Mouse (Mus musculus): Measurements from ENCODE around the gene Prnd. TPM values are rescaled to one million over a fixed set of nuclear protein-coding genes. Genes with fewer than 3 reads are reported as not detected.

Gene Prnd
- polyA plus RNA-seq (2017; shearing (Covaris generic)): under 1 TPM; 0.11 to 0.36 TPM

DNA sequence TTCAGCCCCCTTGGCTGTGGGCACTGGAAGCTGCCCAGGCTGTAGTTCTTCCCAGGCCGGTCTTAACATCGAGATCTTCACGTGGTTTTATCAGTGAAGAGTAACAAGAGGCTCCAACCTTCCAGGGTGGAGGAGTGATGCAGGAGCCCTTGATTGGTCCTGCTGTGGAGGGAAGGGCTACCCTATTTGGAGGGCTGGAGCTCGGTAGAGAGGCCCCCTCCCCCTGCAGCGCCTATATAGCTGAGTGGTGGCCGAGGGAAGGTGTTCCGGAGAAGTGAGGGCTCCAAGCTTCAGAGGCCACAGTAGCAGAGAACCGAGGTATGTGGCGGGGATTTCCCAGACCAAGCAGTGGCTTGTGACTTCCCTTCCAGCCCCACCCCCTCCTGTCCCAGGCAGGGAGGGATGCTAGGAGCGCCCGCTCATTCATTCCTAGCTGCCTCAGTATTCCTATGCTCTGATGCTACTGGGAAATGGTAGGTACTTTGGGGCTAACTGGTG is at the start of gene Prnd:
Gene Prnd, plus strand, starts transcription at position 264 of the 498 bp plus-strand sequence.
- peak; percentile 85 for ATAC-seq

DNA sequence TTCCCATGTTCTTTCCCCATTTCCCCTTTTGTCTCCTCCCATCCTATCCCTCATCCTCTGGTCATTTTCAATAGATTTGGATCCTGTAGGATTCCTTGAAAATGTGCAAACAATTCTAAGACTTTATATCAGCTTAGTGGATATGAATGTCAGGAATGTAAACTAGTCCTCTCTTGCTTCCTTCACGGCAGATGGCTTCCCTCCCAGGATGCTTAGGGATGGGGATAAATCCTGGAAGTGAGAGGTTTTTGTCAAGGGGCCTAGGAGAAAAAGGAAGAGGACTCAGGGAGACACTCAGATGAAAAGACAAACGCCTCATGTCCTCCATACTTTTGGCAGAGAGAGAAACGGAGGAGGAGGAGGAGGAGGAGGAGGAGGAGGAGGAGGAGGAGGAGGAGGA is 48.2 kb upstream of the Prnd start:
- no peak for ATAC-seq

DNA sequence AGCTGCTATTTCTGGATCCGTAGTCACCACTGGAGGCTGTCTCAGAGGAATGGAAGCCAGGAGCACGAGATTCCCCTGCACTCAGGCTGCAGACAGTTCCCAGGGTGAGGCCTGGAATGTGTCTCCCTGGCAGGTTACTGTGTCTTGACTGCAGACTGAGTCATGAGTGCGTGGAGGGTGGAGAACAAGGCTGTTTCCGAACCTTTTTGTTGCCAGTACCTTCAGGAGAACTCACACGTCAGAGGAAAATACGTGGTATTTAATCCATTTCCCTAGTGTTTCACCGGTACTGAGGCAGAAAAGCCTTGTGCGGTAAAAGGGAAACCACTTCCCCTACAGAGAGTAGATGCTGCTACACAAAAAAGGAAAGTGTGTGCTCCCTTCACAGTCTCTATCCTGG is 47.8 kb upstream of the Prnd start:
- peak; percentile 81 for ATAC-seq

DNA sequence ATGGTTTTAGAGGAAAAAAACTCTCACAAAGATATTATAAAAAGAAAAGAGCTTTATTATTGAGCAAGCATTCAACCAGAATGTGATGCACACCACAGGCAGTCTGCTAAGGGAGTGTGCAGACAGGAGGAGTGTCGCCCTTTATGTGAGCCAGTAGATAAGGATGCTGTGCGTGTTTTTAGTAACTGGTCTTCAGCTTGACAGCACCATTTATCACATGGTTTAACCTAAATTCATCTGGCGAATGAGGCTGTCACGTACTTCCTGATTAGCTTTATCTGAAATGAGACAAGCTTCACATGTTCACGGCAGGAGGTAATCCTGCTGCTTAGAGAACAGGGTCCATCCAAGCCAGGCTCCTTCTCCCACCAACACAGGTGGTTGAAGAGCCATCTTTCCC is 45.6 kb upstream of the Prnd start:
- no peak for ATAC-seq

DNA sequence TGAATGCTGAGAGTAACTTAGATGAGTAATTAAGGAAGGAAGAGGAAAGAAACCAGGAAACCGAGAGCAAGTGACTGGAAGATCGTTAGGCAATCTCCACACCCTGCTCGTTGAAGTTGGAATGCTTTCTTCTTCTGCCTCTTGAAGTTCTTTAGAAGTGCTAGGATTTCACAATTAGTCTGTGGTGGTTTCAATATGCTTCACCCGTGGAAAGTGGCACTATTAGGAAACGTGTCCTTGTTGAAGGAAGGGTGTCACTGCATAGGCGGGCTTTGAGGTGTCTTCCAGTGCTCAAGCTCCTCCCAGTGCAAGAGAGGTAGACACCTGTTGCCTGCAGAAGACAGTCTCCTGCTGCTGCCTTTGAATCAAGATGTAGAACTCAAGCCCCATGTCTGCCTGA is 44.9 kb upstream of the Prnd start:
- no peak for ATAC-seq

DNA sequence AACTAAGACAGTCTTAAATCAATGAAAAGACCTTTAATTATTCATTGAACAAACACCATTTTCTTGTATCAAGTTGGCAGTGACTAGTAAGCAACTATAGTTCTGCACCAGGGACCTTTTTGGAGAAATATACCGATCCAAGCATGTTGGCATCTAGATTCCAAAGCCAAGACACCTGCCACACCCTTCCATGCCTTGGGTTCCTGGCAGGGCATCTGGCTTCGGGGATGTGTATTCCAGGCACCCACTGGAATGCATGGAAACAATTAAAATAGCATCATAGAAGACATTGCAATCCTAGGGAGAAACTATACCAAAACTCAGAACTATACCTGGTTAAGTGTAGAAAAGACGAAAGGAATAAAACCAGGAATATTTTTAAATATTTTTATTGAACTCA is 44.4 kb upstream of the Prnd start:
- ATAC-seq: no peak

DNA sequence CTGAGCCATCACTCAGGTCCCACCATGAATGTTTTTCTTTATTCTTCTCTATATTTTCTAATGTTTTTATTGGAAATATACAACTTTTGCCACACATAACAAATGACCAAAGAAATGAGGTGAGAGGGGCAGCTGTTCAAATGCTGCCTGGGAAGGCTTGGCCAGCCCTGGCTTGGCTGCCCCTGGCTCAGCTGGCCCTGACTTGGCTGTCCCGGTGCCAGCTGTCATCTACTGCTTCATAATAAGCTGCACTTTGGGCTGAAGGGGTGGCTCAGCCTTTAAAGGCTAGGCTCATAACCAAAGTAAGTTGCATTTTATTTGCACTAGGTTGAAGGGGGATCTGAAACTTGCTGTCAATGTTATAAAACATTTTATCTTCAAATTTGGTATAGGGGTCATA is 43.8 kb upstream of the Prnd start:
- ATAC-seq: no peak

DNA sequence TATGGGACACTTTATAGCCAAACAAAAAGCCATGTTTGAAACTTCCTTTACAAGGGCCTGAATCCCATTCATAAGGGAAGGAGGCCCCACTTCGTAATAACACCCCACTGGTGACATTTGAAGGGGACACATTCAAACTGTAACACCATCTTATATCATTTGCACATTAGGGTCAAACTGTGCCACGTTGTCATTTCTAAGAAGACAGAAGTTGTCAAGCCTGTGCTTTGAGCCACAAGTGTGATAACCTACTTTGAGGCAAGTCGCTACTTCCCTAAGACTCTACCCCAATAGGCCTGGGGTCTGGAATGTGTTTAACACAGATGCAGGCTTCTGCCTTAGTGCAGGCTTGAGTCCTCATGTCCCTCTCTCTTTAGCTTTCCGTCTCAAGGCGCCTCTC is 43.4 kb upstream of the Prnd start:
- ATAC-seq: no peak

DNA sequence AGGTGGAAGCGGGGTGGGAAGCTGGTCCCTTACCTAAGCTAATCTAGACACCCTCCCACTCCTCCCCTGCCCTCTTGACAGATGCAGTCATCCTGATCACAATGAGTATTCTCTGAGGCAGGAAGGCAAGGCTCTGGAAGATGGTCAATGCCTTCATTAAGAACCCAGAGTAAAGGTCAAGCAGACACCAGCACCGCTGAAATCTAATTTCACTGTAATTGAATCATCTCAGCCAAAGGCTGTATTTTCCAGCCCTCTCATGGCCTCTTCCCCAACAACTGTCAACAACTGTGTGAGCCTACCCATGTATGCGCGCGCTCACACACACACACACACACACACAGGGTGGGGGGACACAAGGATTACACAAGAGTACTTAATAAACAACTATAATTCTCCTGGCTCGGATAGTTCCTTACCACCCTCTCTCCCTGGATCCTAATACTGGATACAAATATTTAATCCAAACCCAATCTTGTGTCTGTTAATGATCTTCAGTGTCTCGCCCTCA is 42.3 kb upstream of the Prnd start:
- ATAC-seq: no peak

DNA sequence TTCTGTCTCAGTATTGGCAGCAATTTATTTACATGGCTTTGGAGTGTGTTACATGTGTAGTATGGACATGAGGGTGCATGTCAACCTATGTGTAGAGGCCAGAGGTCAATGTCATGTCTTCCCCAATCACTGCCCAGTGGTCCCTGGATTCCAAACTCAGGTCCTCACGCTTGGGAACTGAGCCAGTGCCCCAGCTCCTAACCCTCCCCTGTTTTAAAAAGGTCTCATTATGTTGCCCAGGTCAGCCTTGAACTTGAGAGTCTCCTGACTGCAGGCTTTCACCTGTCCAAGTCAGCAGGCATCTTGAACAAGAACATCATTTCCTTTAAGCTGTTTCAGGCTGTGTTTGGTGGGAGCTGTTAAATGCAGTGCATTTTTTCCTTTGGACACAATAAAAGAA is 41.8 kb upstream of the Prnd start:
- ATAC-seq: no peak

DNA sequence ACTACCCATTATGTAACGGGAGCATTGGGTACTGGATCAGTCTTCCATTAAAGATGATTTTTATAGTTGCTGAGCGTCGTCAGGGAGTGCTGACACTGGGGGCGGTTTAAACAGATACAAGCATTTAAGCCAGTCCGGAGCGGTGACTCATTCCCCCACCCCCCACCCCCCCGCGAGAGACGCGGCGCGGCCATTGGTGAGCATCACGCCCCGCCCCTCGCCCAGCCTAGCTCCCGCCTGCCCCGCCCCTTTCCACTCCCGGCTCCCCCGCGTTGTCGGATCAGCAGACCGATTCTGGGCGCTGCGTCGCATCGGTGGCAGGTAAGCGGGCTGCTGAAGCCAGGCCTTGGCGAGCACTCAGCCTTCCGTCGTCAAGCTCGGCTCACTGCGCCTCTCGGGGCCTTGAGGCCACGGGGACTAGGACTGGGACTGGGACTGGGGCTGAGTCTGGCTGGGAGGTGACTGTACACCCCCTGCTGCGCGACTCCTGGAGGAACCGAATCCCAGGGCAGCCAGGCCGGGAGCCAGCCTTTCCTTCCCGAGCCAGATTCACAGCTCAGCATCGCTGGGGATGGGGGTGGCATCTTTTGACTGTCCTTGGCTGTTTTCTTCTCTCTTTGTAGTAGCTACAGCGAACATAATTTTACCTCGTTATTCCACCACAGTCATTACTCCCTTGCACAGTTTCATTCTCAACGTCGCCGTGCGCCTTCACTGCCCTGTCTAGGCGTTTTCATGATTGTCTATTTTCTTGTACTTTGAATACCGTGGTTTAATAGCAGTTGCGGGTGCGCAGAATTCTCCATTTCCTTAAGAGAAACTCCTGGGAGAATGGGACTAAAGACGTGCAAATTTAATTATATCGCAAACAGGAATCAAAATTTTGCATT is 40.7 kb upstream of the Prnd start, which contains the start of the genes Prnp and Prn:
Gene Prnp, plus strand, starts transcription at position 246 of the 890 bp plus-strand sequence.
Gene Prn, plus strand, starts transcription at position 275 of the 890 bp plus-strand sequence.
- ATAC-seq: peak; percentile 93

DNA sequence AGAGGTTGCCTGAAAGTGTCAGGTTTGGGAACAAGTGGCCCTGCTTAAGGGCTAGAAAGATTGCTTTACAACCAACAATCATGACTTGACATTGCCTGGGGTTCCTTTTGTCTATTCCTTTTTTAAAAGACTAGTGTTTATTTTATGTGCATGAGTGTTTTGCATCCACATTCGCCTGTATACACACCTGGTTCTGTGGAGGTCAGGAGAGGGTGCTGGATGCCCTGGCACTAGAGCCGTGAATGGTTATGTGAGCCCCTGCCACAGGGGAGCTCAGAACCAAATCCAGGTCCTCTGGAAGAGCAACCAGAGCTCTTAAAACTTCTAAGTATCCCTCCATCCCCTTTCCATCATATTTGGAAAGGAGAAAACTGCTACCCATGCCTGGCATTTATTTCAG is 39.8 kb upstream of the Prnd start:
- ATAC-seq: no peak

DNA sequence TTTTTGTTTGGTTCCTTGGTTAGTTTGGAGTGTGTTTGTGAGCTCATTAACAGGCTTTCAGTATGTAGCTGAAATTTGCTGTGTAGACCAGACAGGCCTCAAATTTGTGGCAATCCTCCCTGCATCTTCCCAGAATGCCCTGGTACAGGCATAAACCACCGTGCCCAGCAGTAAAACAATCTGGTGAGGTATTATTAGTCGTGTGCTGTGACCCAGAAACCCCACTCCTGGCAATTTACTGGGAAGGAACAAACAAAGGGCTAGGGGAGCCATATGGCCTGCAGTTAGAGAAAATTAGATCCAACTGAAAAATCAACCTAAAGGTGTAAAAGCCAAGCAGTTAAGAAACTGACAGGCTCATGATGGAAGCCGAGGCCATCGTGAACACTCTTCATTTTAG is 39.3 kb upstream of the Prnd start:
- ATAC-seq: no peak

DNA sequence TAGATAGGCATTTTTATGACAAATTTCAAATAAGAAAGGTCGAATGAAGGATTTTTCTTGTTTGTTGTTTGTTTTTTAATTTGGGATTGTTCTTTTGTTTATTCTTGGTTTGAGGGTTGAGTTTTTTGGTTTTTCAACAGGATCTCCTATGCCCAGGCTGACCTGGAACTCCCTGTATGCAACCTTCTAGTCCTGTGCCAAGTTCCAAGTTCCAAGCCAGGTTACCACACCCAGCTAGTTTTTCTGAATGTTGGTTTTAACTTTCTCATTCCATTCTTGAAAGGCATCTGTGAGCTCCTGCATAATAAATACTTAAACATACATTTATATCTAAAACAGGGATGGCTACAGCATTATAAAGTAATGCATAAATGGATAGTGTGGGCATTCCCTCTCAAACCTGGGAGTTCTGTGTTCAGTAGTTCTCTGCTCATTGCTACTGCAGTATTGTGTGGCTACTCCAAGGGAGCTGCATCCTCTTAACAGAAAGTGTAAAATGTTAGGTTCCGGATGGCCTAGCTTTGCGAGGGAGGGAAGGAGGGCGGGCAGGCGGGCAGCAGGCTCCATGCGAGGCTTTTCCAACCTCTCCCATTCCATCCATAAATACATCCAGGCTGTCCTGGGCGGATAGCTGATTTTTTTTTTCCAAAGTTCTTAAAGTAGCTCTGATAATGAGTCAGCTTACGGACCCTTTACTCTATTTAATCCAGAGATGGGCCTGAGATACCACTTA is 38.0 kb upstream of the Prnd start:
- ATAC-seq: no peak

DNA sequence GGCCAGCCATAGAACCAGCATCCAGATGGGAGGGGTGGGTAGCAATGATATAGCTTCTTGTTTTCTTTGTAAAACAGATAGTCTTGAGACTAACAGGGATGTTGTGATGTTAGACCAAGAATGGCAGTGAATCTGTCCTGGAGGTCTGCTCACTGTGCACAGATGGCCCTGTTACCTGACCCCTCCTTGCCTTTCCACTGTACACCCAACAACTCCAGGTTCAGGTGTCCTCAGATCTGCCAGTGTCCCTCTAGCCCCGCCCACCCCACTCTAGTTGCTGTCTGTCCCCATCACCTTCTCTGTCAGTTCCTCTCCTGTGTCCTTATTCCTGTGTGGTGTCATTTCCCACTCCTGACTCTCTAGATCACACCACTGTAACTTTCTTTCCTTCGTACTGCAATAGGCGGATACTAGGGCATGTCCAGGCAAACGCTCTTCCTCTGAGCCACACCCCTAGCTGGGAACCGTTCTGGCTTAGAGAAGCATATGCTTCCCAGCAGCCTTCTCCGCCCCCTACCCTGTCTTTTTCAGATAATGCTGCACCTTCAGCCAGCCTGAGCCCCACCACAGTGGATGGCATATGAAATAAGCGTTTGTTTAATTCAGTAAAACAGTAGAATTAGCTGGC is 18.3 kb upstream of the Prnd start:
- ATAC-seq: no peak

DNA sequence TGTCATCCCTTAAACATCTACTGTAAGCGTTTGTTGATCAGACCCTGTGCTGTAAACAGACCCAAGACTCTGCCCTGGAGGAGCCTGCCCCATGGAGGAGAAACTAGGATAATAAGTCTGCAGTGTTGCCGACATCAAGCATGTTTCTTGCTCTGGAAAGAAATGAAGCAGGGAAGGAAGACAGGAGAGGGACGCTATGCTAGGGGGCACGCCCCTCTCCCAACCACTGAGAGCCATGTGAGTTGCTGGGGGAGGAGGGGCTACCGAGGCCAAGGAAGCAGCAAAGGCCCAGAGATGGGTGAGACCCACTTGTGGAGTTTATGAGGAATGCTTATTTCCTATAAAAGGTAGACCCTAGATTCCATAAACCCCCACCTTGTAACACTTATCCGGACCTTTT is 17.6 kb upstream of the Prnd start:
- no peak for ATAC-seq

DNA sequence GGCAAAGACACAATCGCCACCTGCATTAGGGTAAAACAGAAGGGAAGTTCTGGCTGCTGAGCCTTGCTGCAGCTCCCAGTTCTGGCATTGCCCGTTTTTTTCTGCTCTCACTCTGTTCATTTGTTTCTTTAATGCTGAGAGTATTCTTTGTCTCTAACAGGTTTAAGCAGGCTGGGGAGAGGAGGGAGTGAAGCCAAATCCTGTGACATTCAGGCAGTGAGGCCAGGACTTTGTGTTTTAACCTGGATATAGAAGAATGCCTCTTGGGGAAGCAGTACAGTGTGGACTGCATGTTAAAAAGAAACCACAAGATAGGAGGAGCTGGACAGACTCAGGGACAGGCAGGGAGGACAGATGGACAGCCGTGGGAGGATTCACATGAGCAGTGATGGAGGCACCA is 17.1 kb upstream of the Prnd start:
- no peak for ATAC-seq

DNA sequence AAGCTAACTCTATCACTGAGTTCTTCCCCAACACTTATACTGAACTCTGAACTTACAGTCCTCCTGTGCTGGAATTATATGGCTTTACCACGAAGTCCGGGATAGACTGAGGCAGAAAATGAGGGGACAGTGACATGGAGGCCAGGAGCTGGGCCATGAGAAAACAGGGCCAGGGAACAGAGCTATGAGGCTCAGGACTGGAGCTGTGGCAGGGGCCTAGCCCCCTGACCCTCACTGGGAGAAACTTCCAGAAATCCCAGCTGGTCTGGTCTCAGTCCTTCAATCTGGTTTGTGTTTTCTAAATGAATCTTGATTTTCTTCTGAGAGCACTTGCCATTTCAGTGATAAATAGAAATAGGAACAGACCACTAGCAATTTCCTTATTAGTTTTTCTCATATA is 16.4 kb upstream of the Prnd start:
- no peak for ATAC-seq

DNA sequence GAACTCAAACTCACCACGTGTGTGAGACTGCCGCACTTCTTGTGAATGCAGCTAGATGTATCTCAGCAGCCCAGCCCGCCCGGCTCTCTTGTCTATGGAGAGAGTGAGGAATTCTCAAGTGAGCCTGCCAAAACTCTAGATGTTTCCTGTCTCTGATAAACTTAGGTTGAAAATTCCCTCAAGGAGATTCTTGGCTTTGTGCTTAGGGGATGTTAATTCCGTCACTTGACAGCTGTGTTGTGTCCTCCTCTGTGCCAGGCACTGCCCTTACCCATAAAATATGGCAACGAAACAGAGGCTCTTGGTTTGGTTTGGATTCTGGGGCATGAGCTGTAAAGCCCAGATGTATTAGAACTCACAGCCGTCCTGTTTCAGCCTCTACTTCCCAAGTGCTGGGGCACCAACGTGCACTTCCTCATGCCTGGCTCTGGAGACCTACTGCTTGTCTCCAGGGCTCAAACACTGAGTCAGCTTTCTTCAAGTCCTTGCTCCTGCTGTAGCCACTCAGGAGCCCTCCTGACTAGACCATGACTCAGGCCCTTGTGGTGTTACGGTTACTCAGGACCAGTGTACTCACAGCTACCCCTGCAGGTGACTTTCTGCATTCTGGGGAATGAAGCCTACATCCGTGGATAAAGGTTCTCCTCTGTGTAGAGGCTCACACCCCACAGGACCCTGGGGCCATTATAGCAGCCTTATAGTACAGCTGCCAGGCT is 15.1 kb upstream of the Prnd start:
- no peak for ATAC-seq

DNA sequence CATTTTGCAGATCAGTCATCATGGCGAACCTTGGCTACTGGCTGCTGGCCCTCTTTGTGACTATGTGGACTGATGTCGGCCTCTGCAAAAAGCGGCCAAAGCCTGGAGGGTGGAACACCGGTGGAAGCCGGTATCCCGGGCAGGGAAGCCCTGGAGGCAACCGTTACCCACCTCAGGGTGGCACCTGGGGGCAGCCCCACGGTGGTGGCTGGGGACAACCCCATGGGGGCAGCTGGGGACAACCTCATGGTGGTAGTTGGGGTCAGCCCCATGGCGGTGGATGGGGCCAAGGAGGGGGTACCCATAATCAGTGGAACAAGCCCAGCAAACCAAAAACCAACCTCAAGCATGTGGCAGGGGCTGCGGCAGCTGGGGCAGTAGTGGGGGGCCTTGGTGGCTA is 14.3 kb upstream of the Prnd start:
- no peak for ATAC-seq

DNA sequence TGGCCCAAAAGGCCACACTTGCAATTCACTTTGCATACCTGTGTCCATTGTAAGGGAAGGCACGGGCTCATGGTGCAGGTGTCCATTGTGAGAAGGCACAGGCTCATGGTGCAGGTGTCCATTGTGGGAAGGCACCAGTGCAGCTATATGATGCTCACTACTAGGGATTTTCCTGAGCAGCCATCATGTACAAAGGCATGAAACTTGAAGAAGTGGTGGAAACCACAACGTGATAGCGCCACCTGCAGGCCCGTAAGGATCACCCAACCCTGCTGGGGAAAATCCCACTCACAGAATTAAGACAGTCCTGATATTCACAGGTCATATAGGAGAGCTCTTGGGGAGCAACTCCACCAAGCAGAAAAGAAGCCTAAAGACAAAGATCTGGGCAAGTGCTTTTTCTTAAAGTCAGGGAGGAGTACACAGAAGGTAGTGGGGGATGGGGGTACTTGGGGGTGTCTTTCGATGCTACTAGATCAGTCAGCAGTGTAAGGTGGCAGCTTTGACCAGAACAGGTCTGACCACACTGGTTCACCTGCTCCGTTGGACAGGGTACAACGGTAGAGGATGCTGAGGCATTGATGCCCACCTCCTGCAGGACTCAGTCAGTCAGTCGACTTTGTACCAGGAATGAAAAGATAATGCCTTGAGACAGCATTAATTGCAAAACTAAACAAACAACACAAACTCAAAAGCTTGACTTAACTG is 11.1 kb upstream of the Prnd start:
- peak; percentile 92 for ATAC-seq

DNA sequence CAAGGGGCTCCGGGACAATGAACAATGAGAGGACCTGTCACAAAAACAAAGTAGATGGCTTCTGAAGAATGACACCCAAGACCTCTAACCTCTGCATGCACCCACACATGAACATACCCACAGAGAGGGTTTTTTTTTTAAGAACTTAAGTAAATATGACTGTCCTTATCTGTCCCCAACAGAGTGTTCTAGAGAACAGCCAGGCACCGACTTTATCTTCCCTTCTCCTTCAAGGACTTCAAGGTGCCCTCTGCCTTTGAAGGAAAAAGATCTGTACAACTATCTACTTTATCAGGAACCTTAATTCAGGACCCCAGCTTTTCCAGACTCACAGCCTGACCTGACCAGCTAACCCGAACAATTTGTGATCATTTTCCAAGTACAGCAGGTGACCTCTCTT is 10.2 kb upstream of the Prnd start:
- no peak for ATAC-seq

Data from activated CD4-positive, CD25-positive, alpha-beta regulatory T cell, adult 4 months (primary cell).